Mouse (Mus musculus): ENCODE data around the gene Efna5. TPM values are rescaled to one million over a fixed set of nuclear protein-coding genes. Genes with fewer than 3 reads are reported as not detected.

Efna5 gene
- polyA plus RNA-seq, 1 experiment from 2014 or later, result 81.4 TPM

GRCm38 (mm10) chr17:62720740-62721450 is 160.2 kb downstream of the Efna5 start:
- ATAC-seq, result 0 out of 2 replicates have a peak, but pooled peaks have one; percentile 18

DNA sequence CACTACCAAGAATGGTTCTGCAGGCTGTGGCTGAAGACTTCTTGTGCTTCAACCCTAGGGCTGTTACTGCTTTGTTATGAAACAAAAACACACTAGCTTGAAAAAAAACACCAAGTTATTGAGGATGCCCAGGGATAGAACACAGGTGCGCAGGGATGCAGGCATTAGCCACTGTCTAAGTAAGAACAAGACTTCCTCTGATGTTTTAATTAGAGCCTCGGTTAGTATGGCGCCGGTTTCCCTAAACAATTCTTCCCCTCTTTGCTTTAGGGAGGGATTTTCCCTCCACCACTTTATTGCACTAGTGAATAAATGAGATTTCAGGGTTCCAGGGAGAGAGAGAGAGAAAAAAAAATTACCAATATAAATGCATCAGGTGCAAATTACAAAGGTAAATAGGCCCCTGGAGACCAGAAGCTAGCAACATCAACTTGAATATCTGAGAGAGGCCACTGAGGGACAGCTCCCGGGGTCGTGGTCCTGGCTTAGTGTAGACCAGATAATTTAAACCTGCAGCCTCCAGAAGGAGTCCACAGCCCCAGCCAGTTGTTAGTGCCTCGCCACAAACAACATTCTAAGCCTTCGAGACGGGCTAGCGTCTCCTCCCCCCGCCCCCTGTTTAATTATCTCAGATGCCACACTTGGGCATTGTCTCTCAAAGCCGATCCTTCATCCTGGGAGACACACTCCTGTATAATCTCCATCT is 163.5 kb downstream of the Efna5 start:
- Histone ChIP-seq H3K36me3 (no peaks in the 10 kb centered on the region), H3K27me3 (no peaks in the 10 kb centered on the region), H3K4me3 (replicated peaks) (no peak overlapping the region), H3K27ac (no peak overlapping the region; the same call in none of the 2 replicates), H3K4me1 (replicated peaks) (peaks cover 35% of the 10 kb centered on the region), H3K9ac (replicated peaks) (no peak overlapping the region), H3K4me2 (replicated peaks) (no peak overlapping the region), H3K9me3 (no peaks in the 10 kb centered on the region)
- WGBS, result 11% methylated on average over 12 of the region's 12 CpGs
- peak; percentile 40; the same call in 1 of the 2 replicates for ATAC-seq

More at GRCm38 (mm10) chr17:62720740-62721450, 160.2 kb downstream of the Efna5 start:
- Histone ChIP-seq H3K27ac (no peak overlapping the region), H3K9ac (replicated peaks) (no peak overlapping the region), H3K4me3 (replicated peaks) (no peak overlapping the region), H3K4me1 (replicated peaks) (peaks cover 39% of the 10 kb centered on the region), H3K27me3 (no peaks in the 10 kb centered on the region), H3K4me2 (replicated peaks) (no peak overlapping the region), H3K36me3 (no peaks in the 10 kb centered on the region), H3K9me3 (no peaks in the 10 kb centered on the region)
- 75% methylated on average over 20 of the region's 20 CpGs for WGBS

DNA sequence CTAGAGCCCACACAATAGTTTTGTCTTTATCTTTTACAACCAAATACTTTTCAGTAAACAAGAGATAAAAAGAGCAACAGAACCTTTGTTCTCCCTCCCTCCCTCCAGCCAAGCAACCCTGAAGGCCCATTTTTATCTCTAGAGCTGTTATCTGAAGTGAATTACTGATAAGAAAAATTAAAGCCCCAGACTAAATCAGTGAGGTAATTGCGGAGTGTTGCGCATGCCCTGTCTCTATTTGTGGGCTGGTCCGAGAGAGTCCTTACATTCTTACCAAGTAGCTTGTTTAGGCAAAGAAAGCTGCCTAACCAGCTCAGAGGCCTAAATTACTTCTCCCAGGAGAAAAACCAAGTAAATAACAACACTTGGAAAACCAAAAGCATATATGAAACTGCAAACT is 167.7 kb downstream of the Efna5 start:
- Histone ChIP-seq H3K4me1 (replicated peaks) (peaks cover 33% of the 10 kb centered on the region), H3K36me3 (no peaks in the 10 kb centered on the region), H3K27me3 (no peaks in the 10 kb centered on the region), H3K9me3 (no peaks in the 10 kb centered on the region), H3K9ac (replicated peaks) (no peak overlapping the region), H3K4me3 (replicated peaks) (no peak overlapping the region), H3K4me2 (replicated peaks) (no peak overlapping the region), H3K27ac (no peak overlapping the region)
- WGBS, result 87% methylated on average over 3 of the region's 3 CpGs
- ATAC-seq, result no peak

- 44% methylated on average over 6 of the region's 6 CpGs for WGBS
- no peak overlapping the region for H3K27ac ChIP-seq
Observed at GRCm38 (mm10) chr17:62706418-62706817, 174.7 kb downstream of the Efna5 start.

DNA sequence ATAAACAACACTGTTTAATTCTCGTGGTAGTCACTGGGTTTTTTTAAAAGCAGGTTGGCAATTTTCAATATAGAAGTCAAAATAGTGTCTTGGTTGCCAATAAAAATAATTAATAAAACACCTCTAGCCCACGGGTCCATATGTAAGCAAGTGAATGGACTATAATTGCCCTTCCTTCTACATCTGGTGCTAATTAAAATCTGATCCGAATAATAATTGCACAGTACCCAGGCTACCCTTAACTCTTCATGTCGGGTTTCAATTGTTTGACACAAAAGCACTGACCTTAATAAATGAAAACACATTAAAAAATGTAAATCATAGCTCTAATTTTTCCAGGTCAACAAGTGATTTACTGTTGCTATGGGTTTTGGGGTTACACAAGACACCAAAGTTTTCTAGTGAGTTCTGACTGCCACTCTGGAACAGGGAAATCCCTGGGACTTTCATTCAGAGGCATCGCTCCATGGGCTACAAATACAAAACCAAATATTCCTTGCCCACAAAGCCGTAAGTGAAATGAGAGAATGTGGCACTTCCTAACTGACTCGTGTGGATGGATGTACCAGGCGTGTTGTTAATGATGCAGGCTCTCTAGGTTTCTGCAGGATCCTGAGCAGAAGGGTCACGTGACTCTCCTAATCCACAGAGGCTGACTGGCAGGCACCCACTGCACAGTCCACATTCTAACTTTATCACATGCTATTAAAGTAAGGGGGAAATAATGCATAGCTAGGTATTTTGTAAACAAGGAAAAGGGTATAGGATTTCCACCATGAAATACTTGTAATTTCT is 178.9 kb downstream of the Efna5 start:
- no peak for ATAC-seq
- Histone ChIP-seq H3K4me1 (replicated peaks) (peaks cover 54% of the 10 kb centered on the region), H3K27ac (no peak overlapping the region), H3K36me3 (no peaks in the 10 kb centered on the region), H3K9me3 (no peaks in the 10 kb centered on the region), H3K9ac (replicated peaks) (no peak overlapping the region), H3K4me3 (replicated peaks) (no peak overlapping the region), H3K4me2 (replicated peaks) (no peak overlapping the region), H3K27me3 (no peaks in the 10 kb centered on the region)
- WGBS, result 54% methylated on average over 9 of the region's 9 CpGs

More at GRCm38 (mm10) chr17:62706418-62706817, 174.7 kb downstream of the Efna5 start:
- ATAC-seq, result no peak
- peaks cover 39% of the 10 kb centered on the region for H3K4me1 ChIP-seq (replicated peaks)
- H3K4me3 ChIP-seq (replicated peaks), result no peak overlapping the region
- no peaks in the 10 kb centered on the region for H3K36me3 ChIP-seq
- no peak overlapping the region for H3K4me2 ChIP-seq (replicated peaks)
- H3K9ac ChIP-seq (replicated peaks), result no peak overlapping the region
- H3K27me3 ChIP-seq, result no peaks in the 10 kb centered on the region
- H3K9me3 ChIP-seq, result no peaks in the 10 kb centered on the region

DNA sequence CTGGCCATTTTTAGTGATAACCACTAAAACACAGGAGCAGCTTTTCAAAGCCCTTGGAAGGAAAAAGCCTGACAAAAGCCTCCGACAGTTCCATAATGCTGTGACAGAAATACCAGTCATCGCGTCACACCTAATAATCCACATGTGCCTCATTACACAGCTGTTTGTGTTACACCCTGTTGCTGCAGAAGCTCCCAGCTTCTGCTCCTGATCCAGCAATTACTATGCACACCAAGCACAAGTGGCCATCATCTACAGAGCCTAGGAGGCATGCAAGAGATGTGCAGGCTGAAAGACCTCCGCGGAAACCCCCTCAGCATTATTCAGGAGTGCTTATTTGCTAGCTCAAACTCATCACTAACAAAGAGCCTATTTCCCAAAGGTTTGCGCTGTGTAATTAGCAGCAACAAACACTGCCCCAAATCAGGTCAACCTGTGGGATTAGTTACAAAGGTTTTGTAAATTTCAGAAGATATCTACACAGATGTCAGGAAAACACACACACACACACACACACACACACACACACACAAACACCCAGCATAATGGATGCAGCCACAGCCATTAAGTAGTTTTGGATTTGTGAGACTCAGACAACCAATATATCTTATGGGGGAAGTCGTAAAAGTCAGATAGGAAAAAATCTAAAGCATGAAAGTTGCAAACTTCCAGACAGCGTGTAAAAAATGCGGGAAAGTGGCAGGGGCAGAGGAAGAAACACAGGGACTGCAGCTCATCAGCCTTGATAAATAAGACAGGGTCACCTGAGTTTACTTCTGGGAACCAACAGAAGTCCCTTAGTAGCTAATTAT is 180.1 kb downstream of the Efna5 start:
- Histone ChIP-seq H3K4me1 (replicated peaks) (peaks cover 47% of the 10 kb centered on the region), H3K36me3 (no peaks in the 10 kb centered on the region), H3K9ac (replicated peaks) (no peak overlapping the region), H3K4me2 (replicated peaks) (no peak overlapping the region), H3K27me3 (no peaks in the 10 kb centered on the region), H3K4me3 (replicated peaks) (no peak overlapping the region), H3K9me3 (no peaks in the 10 kb centered on the region), H3K27ac (peak overlapping the region; percentile 30; the same call in 1 of the 2 replicates)
- 0 out of 2 replicates have a peak, but pooled peaks have one; percentile 49 for ATAC-seq
- WGBS, result 42% methylated on average over 9 of the region's 9 CpGs

GRCm38 (mm10) chr17:62694958-62695437 is 186.1 kb downstream of the Efna5 start:
- Histone ChIP-seq H3K9ac (replicated peaks) (no peak overlapping the region), H3K36me3 (no peaks in the 10 kb centered on the region), H3K9me3 (no peaks in the 10 kb centered on the region), H3K4me1 (replicated peaks) (peaks cover 55% of the 10 kb centered on the region), H3K27me3 (no peaks in the 10 kb centered on the region), H3K4me2 (replicated peaks) (no peak overlapping the region), H3K27ac (no peak overlapping the region), H3K4me3 (replicated peaks) (no peak overlapping the region)
- no peak for ATAC-seq
- WGBS, result 56% methylated on average over 9 of the region's 9 CpGs

- no peaks in the 10 kb centered on the region for H3K9me3 ChIP-seq
- 10% methylated on average over 4 of the region's 4 CpGs for WGBS
- ATAC-seq, result peak; percentile 35; the same call in 1 of the 2 replicates
Observed at GRCm38 (mm10) chr17:62692242-62692641, 188.9 kb downstream of the Efna5 start.

DNA sequence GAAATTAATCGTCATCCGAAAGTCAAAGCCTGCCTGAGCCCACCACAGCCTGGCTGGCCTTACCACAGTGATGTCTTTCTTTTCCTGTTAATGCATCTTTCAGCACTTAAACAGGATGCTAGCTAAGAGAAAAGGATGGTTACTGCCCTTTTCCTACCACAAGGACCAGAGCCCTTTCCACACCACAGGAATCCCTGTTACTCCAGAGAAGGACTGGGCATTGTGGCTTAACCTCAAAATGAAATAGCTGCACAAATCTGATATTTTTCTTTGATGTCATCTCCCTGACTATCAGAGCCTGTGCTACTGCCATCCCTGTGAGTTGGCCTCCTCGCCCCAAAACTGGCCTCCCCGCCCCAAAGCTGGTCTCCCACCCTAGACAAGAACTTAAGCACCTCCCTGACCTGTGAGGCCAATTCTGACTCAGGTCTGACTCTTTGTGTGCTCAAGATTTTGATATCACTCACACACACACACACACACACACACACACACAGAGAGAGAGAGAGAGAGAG is 189.9 kb downstream of the Efna5 start:
- Histone ChIP-seq H3K4me2 (replicated peaks) (no peak overlapping the region), H3K27me3 (no peaks in the 10 kb centered on the region), H3K27ac (no peak overlapping the region), H3K4me3 (replicated peaks) (no peak overlapping the region), H3K36me3 (no peaks in the 10 kb centered on the region), H3K9ac (replicated peaks) (no peak overlapping the region), H3K9me3 (no peaks in the 10 kb centered on the region), H3K4me1 (replicated peaks) (peaks cover 56% of the 10 kb centered on the region)
- ATAC-seq, result no peak
- whole genome bisulfite sequencing, result 74% methylated on average over 4 of the region's 4 CpGs

More at GRCm38 (mm10) chr17:62692242-62692641, 188.9 kb downstream of the Efna5 start:
- Histone ChIP-seq H3K4me1 (replicated peaks) (peaks cover 54% of the 10 kb centered on the region), H3K36me3 (no peaks in the 10 kb centered on the region), H3K27ac (peak overlapping the region; percentile 51), H3K9ac (replicated peaks) (no peak overlapping the region), H3K27me3 (no peaks in the 10 kb centered on the region), H3K4me3 (replicated peaks) (no peak overlapping the region), H3K4me2 (replicated peaks) (no peak overlapping the region)

GRCm38 (mm10) chr17:62690256-62690655 is 190.9 kb downstream of the Efna5 start:
- H3K36me3 ChIP-seq, result no peaks in the 10 kb centered on the region
- H3K4me3 ChIP-seq (replicated peaks), result no peak overlapping the region
- no peaks in the 10 kb centered on the region for H3K27me3 ChIP-seq
- no peak overlapping the region for H3K4me2 ChIP-seq (replicated peaks)
- no peak overlapping the region for H3K27ac ChIP-seq
- WGBS, result 64% methylated on average over 8 of the region's 8 CpGs
- H3K9me3 ChIP-seq, result no peaks in the 10 kb centered on the region
- ATAC-seq, result no peak
- H3K9ac ChIP-seq (replicated peaks), result no peak overlapping the region
- H3K4me1 ChIP-seq (replicated peaks), result peaks cover 52% of the 10 kb centered on the region

- Histone ChIP-seq H3K27me3 (no peaks in the 10 kb centered on the region), H3K9me3 (no peaks in the 10 kb centered on the region), H3K36me3 (no peaks in the 10 kb centered on the region), H3K4me2 (replicated peaks) (no peak overlapping the region), H3K9ac (replicated peaks) (no peak overlapping the region), H3K4me1 (replicated peaks) (peaks cover 47% of the 10 kb centered on the region), H3K27ac (no peak overlapping the region), H3K4me3 (replicated peaks) (no peak overlapping the region)
- no peak for ATAC-seq
- WGBS, result 76% methylated on average over 4 of the region's 4 CpGs
Observed at GRCm38 (mm10) chr17:62689646-62690045, 191.5 kb downstream of the Efna5 start.

Measured in midbrain, embryonic 13.5 days (tissue).